Mouse (Mus musculus) ovary, postnatal 36 days (tissue): ENCODE data around the gene Gm49711.
"Not testable (repeated sequence)": the region's sequence is repeated elsewhere in the genome, so short reads cannot be mapped to it uniquely, and the experiment has no call there.

ENCODE experiments used
- DNase-seq: peaks from one replicate; pipeline ENCODE4 v3.0.0; 2022; ENCODE audit warnings: low spot score, mixed read lengths

The Gm49711 gene

GRCm38 (mm10) chr16:92183477-92183876 is 125.4 kb downstream of the Gm49711 start:
- DNase-seq: no peak

- no peak for DNase-seq
These were observed 132.5 kb downstream of the Gm49711 start for GRCm38 (mm10) chr16:92190603-92191002.

GRCm38 (mm10) chr16:92195094-92195493 is 137.0 kb downstream of the Gm49711 start:
- no peak for DNase-seq

GRCm38 (mm10) chr16:92196741-92197331 is 138.7 kb downstream of the Gm49711 start:
- no peak for DNase-seq

- DNase-seq: no peak
These were observed 142.5 kb downstream of the Gm49711 start for GRCm38 (mm10) chr16:92200615-92201014.

- DNase-seq: no peak
These were observed 145.5 kb downstream of the Gm49711 start for GRCm38 (mm10) chr16:92203599-92203998.

GRCm38 (mm10) chr16:92209291-92209781 is 151.2 kb downstream of the Gm49711 start:
- DNase-seq: no peak

- not testable (repeated sequence) for DNase-seq
These were observed 152.2 kb downstream of the Gm49711 start for GRCm38 (mm10) chr16:92210316-92210715.

GRCm38 (mm10) chr16:92213911-92214310 is 155.8 kb downstream of the Gm49711 start:
- DNase-seq: not testable (repeated sequence)

GRCm38 (mm10) chr16:92215599-92216390 is 157.7 kb downstream of the Gm49711 start:
- DNase-seq: no peak

GRCm38 (mm10) chr16:92220754-92221153 is 162.6 kb downstream of the Gm49711 start:
- no peak for DNase-seq

- DNase-seq: no peak
These were observed 170.3 kb downstream of the Gm49711 start for GRCm38 (mm10) chr16:92228332-92228919.

- no peak for DNase-seq
These were observed 172.4 kb downstream of the Gm49711 start for GRCm38 (mm10) chr16:92230476-92230931.

GRCm38 (mm10) chr16:92234530-92234929 is 176.4 kb downstream of the Gm49711 start:
- DNase-seq: no peak

GRCm38 (mm10) chr16:92235222-92235621 is 177.1 kb downstream of the Gm49711 start:
- DNase-seq: no peak
